Mouse (Mus musculus) embryo, embryonic 11 days (tissue): ENCODE data around the gene Trappc2l.

ENCODE experiments used
- DNase-seq: peaks from one replicate; pipeline ENCODE4 v3.0.0-alpha.2; 2015

Gene Trappc2l

DNA sequence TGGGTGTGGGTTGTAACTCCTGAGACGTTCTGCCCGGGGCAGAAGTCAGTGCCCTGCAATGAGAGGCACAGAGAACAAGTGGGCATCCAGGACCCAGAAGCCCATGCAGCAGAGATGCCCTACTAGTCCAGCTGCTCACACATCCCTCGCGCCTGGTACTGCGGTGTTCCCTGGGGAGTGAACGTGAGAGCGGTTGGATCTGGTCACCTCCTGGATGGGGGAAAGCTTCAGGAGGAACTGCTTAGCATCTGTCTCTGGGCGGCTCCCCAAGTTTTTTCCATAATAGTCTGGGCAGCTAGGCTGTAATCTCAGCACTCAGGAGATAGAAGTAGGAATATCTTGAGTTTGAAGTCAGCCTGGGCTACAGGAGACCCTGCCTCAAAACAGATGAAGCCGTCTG lies 26.5 kb upstream of the Trappc2l start:
- DNase-seq: no peak

GRCm38 (mm10) chr8:122585411-122585891 lies 26.0 kb upstream of the Trappc2l start:
- no peak for DNase-seq

DNA sequence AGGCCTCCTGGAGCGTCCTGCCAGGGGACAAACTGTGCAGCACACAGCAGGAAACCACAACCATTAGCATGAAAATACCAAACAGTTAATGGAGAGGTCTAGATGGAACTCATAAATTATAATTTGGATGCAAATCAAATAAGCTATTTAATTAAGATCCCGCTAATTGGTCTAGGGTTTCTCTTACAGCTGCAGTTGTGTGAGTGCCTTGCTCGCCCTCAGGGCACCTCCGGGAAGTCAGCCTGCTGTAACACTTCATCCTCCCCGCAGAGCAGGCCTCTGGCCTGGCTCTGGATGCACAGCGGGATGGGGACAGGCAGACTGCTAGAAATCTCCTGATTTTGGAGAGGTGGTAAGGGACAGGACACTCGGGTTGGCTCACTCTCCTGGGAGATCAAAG lies 25.3 kb upstream of the Trappc2l start:
- DNase-seq: no peak

- no peak for DNase-seq
Observed at GRCm38 (mm10) chr8:122586749-122587148, 24.7 kb upstream of the Trappc2l start.

GRCm38 (mm10) chr8:122593240-122593639 lies 18.2 kb upstream of the Trappc2l start:
- no peak for DNase-seq

DNA sequence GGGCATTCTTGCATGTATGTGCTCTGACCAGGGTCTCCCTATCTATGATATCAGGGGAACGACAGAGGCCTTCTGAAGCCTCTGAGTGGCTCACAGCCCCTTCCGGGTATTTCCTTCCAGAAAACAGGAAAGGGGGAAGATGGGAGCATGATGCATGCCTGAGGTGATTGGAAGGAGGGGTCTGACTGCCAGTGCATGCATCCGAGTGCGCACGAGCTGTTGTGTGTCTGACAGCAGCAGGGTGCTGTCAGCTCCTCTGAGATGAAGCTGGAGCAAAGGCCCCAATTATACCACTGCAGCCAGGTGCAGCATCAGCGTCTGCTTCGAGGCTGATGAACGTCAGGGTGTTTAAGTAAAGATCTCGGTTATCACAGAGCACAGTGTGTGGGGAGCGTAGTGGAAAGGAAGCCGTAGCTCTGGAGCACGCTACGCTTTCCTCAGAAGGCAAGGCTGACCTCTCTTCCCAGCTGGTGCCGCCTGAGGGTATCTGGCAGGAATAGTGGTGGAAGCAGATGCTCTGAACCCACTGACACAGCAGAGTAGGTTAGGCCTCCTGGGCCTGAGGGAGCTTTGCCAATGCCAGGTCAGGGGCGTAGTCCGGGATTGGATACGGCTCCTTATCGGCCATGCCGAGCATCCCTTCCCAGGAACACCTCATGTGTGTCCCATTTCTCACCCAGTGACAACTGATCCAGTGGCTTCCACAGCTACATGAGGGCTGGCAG lies 17.5 kb upstream of the Trappc2l start:
- DNase-seq: no peak

DNA sequence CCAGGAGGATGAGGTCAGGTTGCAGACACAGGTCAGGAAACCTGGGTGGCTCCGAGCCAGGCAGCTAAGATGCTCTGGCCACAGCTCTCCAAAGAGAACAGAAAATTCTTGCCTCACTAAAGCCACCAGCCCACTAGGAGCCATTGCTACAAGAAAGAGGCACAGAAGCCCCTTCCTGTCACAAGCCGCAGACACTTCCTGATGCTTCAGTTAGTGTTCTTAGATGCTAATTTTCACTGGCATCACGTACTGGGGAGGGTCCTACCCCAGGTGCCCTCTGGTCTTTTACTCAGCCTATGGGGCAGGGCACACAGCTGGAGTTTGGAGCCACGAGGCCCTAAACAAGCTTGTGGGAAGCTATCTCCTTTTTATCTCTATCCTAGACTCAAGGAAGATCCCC lies 15.4 kb upstream of the Trappc2l start:
- no peak for DNase-seq

DNA sequence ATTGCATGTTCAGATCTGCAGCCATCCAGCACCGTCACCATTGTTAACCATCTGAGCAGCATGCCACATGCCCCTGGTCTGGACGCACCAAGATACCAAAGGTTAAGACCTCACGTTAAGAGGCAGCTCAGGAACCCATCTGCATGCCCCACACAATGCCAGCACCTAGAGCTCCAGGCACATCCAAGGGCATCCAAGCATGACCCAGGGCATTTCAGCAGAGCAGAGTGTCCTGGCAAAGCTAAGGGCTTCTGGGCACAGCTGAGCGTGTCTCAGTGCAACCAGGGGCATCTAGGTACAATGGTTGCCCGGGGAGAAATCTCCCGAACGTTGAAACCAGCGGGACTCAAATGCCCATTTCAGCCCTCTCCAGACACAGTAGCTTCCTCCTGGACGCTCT lies 10.8 kb upstream of the Trappc2l start:
- DNase-seq: no peak

GRCm38 (mm10) chr8:122604640-122605039 lies 6.8 kb upstream of the Trappc2l start:
- DNase-seq: no peak

DNA sequence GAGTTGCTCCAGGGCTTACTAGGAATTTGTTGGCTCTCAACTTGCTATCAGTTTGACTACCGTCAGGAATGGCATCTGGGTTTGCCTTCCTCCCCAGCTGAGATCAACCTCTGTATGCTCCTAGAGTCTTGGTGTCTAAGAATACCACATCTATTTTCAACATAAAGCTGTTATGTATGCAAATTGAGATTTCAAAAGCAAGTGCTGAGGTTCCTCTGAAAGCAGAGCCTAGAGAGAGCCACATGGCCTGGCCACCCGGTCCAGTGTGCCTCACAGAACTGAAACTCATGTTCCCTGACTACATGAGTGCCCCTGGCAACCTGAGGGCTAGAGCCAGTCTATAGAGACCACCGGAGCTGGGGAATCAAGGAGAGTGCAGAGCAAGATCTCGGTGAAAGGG lies 6.1 kb upstream of the Trappc2l start:
- DNase-seq: no peak

DNA sequence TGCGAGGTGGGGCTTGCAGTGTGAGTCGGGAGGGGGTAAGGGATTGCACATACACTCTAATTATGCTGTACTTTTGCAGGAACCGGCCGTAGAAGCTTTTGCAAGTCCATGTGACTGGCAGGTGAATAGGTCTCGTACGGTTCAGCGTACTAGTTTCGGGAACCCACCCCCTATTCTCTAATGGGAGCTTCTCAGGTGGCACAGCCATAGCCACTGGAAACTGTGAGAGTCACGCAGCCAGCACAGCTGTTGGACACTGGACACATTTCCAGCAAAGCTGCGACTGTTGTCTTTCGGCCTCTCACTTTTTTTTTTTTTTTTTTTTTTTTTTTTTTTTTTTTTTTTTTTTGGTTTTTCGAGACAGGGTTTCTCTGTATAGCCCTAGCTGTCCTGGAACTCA lies 4.6 kb upstream of the Trappc2l start:
- DNase-seq: no peak

DNA sequence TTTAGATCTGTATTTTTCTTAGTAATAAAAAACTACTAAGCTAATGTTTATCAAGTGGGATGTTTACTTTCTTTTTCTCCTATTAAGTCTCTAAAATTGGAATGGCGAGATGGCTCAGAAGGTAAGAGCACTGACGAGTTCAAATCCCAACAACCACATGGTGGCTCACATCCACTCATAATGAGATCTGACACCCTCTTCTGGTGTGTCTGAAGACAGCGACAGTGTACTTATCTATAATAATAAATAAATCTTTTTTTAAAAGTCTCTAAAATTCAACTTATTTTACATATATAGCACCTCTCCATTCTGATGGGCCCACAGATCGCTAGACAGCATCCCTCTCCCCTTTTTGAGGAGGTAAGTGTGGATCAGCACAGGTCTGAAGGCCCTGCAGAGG lies 1.2 kb upstream of the Trappc2l start:
- no peak for DNase-seq

- no peak for DNase-seq
Observed at GRCm38 (mm10) chr8:122610612-122611277, 695 bp upstream of the Trappc2l start.

- no peak for DNase-seq
Observed at GRCm38 (mm10) chr8:122616181-122616905, 4.9 kb downstream of the Trappc2l start.

DNA sequence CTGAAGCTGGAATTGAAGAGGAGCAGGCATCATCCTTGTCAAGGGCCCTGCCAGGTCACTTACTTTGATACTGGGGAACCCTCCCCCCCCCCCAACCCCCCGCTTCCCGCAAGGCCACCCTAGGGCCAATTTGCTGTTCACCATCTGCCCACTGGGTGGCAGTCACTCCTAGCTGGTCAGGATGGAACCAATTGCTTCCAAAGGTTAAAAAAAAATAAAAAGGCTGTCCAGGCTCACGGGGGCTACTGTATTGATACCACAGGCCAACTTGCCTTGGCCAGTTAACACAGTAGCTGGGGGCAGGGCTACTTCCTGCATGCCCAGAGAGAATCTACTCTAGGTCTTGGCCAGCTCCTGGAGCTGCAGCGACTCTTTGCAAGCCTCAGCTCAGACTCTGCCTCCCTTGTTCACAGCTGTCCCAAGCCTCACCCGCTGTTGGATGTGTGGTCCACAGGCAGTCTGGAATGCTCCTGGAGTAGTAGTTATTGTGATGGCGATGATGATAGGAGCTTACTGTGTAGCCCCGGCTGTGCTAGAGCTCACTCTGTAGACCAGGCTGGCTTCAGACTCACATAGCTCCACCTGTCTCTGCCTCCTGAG lies 6.6 kb downstream of the Trappc2l start:
- peak; percentile 84 for DNase-seq

DNA sequence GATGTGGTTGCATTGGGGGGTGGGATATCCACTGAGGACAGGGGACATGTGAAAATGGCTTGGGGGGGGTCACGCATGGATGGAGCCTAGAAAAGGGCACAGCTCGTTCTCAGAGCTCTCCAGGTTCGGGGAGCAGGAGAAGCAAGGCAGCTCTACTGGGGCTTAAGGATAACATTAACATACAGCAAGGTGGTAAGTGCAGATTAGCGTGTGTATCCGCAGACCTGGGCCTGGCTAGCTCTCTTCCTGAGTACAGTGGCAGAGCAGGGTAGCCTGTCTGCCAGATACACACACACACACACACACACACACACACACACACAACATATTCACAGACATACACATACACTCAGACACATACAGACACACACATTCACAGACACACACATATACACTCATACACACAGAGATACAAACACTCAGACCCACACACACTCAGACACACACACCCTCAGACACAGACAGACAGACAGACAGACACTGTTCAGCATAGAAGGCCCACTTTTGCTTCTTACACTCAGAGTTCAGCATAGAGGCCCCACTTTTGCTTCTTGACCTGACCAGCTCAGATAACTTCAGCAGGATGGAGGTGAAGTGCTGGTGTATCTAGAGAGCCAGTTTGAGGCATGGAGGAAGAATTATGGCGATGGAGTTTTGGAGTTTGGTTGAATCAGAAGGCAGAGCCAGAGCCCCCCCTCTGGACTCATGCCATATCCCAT lies 7.4 kb downstream of the Trappc2l start:
- DNase-seq: no peak

GRCm38 (mm10) chr8:122620446-122620845 lies 9.0 kb downstream of the Trappc2l start:
- DNase-seq: no peak

DNA sequence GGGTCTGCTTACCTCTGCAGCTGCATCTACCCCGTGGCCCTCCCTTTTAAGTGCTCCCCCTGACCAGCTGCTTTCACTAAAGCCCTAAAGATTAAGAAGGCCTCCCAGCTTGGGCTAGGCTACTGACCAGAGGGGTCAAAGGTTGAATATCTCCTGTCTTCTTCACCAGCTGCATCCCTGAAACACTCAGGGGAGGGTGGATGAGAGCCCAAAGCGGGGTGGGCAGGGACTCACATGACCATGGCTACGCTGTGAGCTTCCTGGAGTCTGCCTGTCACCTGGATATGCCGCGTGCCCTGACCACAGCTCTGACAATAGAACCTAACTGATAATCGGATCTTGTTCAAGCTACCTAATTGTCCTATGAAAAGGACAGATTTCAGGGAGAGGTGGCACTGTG lies 11.3 kb downstream of the Trappc2l start, which contains the start of gene Pabpn1l:
Gene Pabpn1l (minus strand): TSS at position 13 of the 400 bp plus-strand sequence.
- DNase-seq: no peak

- no peak for DNase-seq
Observed at GRCm38 (mm10) chr8:122623844-122624642, 12.6 kb downstream of the Trappc2l start.

DNA sequence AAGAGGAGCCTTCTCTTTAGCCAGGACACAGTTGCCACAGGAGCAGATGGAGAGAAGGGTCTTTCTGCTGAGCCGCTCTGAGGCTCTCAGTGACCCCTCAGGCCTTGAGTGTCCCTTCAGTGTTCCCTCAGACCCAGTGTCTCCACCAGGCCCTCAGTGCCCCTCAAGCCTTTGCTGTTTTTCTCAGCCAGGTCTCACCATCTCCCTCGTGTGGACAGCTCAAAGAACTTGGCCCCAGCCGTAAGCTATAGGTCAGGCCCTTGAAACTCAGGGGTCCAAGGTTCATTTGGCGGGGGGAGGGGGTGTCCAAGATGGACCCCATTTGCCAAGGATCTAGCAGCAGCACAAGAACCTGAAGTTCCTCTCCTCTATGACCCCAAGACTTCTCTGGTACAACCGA lies 13.2 kb downstream of the Trappc2l start:
- no peak for DNase-seq

- no peak for DNase-seq
Observed at GRCm38 (mm10) chr8:122625811-122626210, 14.4 kb downstream of the Trappc2l start.

DNA sequence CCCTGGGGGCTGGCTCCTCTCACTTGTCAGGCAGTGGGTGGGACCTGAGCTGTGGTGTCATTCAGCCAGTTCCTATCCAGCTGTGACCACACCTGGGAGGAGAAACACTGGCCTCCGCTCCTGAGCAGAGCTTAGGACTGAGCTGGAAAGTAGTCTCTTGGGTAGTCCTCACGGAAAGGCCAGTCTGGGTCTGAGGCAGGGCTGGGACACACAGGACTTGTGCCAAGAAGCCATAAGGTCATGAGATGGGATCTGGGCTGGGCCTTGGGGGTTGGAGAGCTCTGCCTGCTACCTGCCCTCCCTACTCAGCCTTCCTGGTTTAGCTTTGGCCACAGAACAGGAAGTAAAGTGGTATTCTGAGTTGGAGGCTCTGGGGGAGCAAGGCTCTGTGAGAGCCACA lies 15.5 kb downstream of the Trappc2l start:
- DNase-seq: no peak
